Mouse (Mus musculus): ENCODE measurements at regions not wholly inside any gene's neighbourhood (a gene's known extent, or its start where the extent isn't known, plus 50 kb on each side); places are given as distances from the start of the nearest gene placed in this dataset.
A peak's percentile ranks its signal among the peaks of the same experiment; 100 is the strongest.

DNA sequence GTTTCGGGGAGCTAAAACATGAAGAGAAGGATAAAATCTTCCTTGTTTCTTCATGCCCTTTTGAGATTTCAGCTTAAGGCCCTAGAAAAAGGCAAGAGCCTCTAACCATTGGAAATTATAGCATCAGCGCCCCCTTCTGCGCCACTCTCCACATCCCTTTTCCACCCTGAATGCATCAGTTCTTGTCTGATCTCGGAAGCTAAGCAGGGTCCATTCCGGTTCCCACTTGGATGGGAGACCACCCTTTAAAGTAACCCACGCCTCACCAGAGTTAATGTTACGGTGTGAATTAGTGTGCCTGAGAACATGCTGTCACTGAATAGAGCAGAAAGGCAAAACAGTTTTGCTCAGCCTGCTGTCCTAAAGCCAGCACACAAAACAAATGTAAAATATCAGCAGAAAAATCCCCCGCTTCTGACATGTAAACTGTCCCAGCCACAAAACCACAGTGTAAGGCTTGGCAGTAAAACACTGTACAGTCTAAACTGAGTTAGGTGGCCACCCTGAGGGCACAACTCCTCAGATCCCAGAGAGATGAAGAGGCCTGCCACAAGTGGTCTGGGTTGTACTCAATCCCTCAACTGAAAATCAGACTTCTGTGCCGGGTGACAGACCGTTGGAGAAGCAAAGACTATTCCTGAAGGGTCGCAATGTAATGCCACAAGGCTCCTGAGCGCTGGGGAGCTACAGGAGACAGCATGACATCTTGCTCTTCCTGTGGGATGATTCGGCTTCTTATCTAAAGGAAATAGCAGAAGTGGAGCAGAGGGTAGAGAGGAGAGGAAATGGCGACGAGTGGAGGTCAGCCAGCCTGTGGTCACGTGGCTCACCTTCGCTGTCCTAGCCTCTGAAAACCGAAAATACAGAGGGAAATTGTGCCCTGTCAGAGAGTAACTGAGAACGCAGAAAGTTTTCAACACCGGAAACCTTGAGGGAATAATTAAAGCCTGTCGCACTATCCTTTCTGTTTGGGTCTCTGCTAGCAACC is 176.2 kb downstream of the Kctd12 start:
- H3K27me3 ChIP-seq (ENCODE audit: control insufficient read depth, insufficient read depth, insufficient read length): no peaks in the 10 kb centered on the region
- no peak for TF ChIP-seq MAX (IDR thresholded peaks at IDR 0.05; ENCODE audit: low read depth)
- TF ChIP-seq USF1 (IDR thresholded peaks at IDR 0.05; ENCODE audit: low read depth): peak; percentile 29
- H3K79me2 ChIP-seq (ENCODE audit: control insufficient read depth, insufficient read depth): no peaks in the 10 kb centered on the region
- H3K36me3 ChIP-seq (ENCODE audit: control insufficient read depth, insufficient read depth): no peaks in the 10 kb centered on the region
- no peak overlapping the region for H3ac ChIP-seq (ENCODE audit: control insufficient read depth, insufficient read length)
- peak overlapping the region; percentile 48 for H3K4me2 ChIP-seq (ENCODE audit: low read depth)
- H3K4me3 ChIP-seq: no peak overlapping the region

DNA sequence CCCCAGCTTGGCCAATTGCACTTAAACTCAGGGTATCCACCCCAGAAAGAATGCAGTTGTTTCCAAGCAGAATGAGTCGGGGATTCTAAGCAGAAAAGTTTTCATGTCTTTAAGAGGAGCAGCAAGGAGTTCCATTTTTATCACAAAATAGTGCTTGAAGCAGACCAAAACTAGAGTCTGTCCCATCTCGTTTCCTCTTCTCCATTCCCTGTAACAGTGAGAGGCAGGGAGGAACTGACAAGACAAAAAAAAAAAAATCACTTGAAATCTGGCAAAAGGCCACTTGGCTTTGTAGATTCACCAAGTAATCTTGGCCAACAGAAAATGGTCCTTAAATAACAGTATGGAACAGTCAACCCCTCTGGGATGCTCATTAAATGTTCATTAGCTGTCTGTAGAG is 186.8 kb downstream of the Kctd12 start:
- TF ChIP-seq MYOG (IDR thresholded peaks at IDR 0.05; ENCODE audit: control insufficient read depth in 1 of 3, insufficient read depth in 1 of 3, insufficient read length in 2 of 3, low read depth in 2 of 3) (no peak), MYOD1 (IDR thresholded peaks at IDR 0.05; ENCODE audit: control insufficient read depth in 1 of 3, insufficient read length in 2 of 3, low read depth in 2 of 3) (no peak), REST (IDR thresholded peaks at IDR 0.05; ENCODE audit: insufficient read depth, insufficient read length) (no peak), TCF3 (IDR thresholded peaks at IDR 0.05; ENCODE audit: insufficient read length, low read depth) (no peak), POLR2A (IDR thresholded peaks at IDR 0.05; ENCODE audit: insufficient read length, low read depth) (no peak), E2F4 (IDR thresholded peaks at IDR 0.05; ENCODE audit: insufficient read depth) (no peak), TCF12 (IDR thresholded peaks at IDR 0.05; ENCODE audit: insufficient read depth, poor library complexity, severe bottlenecking) (no peak), SRF (IDR thresholded peaks at IDR 0.05; ENCODE audit: control insufficient read depth, insufficient read length, low read depth) (no peak), MAX (IDR thresholded peaks at IDR 0.05; ENCODE audit: low read depth) (no peak), USF1 (IDR thresholded peaks at IDR 0.05; ENCODE audit: low read depth) (no peak), POLR2AphosphoS2 (IDR thresholded peaks at IDR 0.05; ENCODE audit: insufficient read length, low read depth) (no peak), CEBPB (IDR thresholded peaks at IDR 0.05; ENCODE audit: insufficient read depth, poor library complexity, severe bottlenecking) (no peak)
- no peaks in the 10 kb centered on the region for H3K36me3 ChIP-seq (ENCODE audit: control insufficient read depth, insufficient read depth)
- no peak overlapping the region for H3K4me3 ChIP-seq

GRCm38 (mm10) chr14:102794898-102795297 is 187.5 kb downstream of the Kctd12 start:
- Histone ChIP-seq H3K36me3 (ENCODE audit: control insufficient read depth, insufficient read depth) (no peaks in the 10 kb centered on the region), H3ac (ENCODE audit: control insufficient read depth, insufficient read length) (no peak overlapping the region), H3K4me3 (no peak overlapping the region), H3K4me2 (ENCODE audit: low read depth) (no peak overlapping the region), H3K79me2 (ENCODE audit: control insufficient read depth, insufficient read depth) (no peaks in the 10 kb centered on the region), H3K27me3 (ENCODE audit: control insufficient read depth, insufficient read depth, insufficient read length) (no peaks in the 10 kb centered on the region)
- TF ChIP-seq REST (IDR thresholded peaks at IDR 0.05; ENCODE audit: insufficient read depth, insufficient read length) (no peak), CEBPB (IDR thresholded peaks at IDR 0.05; ENCODE audit: insufficient read depth, poor library complexity, severe bottlenecking) (no peak), MYOD1 (IDR thresholded peaks at IDR 0.05; ENCODE audit: control insufficient read depth in 1 of 3, insufficient read length in 2 of 3, low read depth in 2 of 3) (no peak), MAX (IDR thresholded peaks at IDR 0.05; ENCODE audit: low read depth) (no peak), POLR2A (IDR thresholded peaks at IDR 0.05; ENCODE audit: insufficient read length, low read depth) (no peak), USF1 (IDR thresholded peaks at IDR 0.05; ENCODE audit: low read depth) (no peak), POLR2AphosphoS2 (IDR thresholded peaks at IDR 0.05; ENCODE audit: insufficient read length, low read depth) (no peak), MYOG (IDR thresholded peaks at IDR 0.05; ENCODE audit: control insufficient read depth in 1 of 3, insufficient read depth in 1 of 3, insufficient read length in 2 of 3, low read depth in 2 of 3) (no peak), SRF (IDR thresholded peaks at IDR 0.05; ENCODE audit: control insufficient read depth, insufficient read length, low read depth) (no peak), TCF12 (IDR thresholded peaks at IDR 0.05; ENCODE audit: insufficient read depth, poor library complexity, severe bottlenecking) (no peak), E2F4 (IDR thresholded peaks at IDR 0.05; ENCODE audit: insufficient read depth) (no peak), TCF3 (IDR thresholded peaks at IDR 0.05; ENCODE audit: insufficient read length, low read depth) (no peak)

More for the DNA sequence above, 186.8 kb downstream of the Kctd12 start:
- no peaks in the 10 kb centered on the region for H3K27me3 ChIP-seq (ENCODE audit: control insufficient read depth, insufficient read depth, insufficient read length)
- no peaks in the 10 kb centered on the region for H3K79me2 ChIP-seq (ENCODE audit: control insufficient read depth, insufficient read depth)
- H3K4me2 ChIP-seq (ENCODE audit: low read depth): no peak overlapping the region
- H3ac ChIP-seq (ENCODE audit: control insufficient read depth, insufficient read length): no peak overlapping the region

- H3ac ChIP-seq (ENCODE audit: control insufficient read depth, insufficient read length): no peak overlapping the region
- H3K79me2 ChIP-seq (ENCODE audit: control insufficient read depth, insufficient read depth): no peaks in the 10 kb centered on the region
- no peaks in the 10 kb centered on the region for H3K36me3 ChIP-seq (ENCODE audit: control insufficient read depth, insufficient read depth)
- no peak overlapping the region for H3K4me2 ChIP-seq (ENCODE audit: low read depth)
- no peak overlapping the region for H3K4me3 ChIP-seq
- no peak for TF ChIP-seq POLR2AphosphoS2 (IDR thresholded peaks at IDR 0.05; ENCODE audit: insufficient read length, low read depth)
- TF ChIP-seq REST (IDR thresholded peaks at IDR 0.05; ENCODE audit: insufficient read depth, insufficient read length): no peak
- TF ChIP-seq E2F4 (IDR thresholded peaks at IDR 0.05; ENCODE audit: insufficient read depth): no peak
- no peak for TF ChIP-seq TCF12 (IDR thresholded peaks at IDR 0.05; ENCODE audit: insufficient read depth, poor library complexity, severe bottlenecking)
- TF ChIP-seq MYOG (IDR thresholded peaks at IDR 0.05; ENCODE audit: control insufficient read depth in 1 of 3, insufficient read depth in 1 of 3, insufficient read length in 2 of 3, low read depth in 2 of 3): no peak
- no peak for TF ChIP-seq CEBPB (IDR thresholded peaks at IDR 0.05; ENCODE audit: insufficient read depth, poor library complexity, severe bottlenecking)
- no peak for TF ChIP-seq MYOD1 (IDR thresholded peaks at IDR 0.05; ENCODE audit: control insufficient read depth in 1 of 3, insufficient read length in 2 of 3, low read depth in 2 of 3)
- TF ChIP-seq MAX (IDR thresholded peaks at IDR 0.05; ENCODE audit: low read depth): no peak
- TF ChIP-seq TCF3 (IDR thresholded peaks at IDR 0.05; ENCODE audit: insufficient read length, low read depth): no peak
- no peak for TF ChIP-seq SRF (IDR thresholded peaks at IDR 0.05; ENCODE audit: control insufficient read depth, insufficient read length, low read depth)
- TF ChIP-seq USF1 (IDR thresholded peaks at IDR 0.05; ENCODE audit: low read depth): no peak
- TF ChIP-seq POLR2A (IDR thresholded peaks at IDR 0.05; ENCODE audit: insufficient read length, low read depth): no peak
- H3K27me3 ChIP-seq (ENCODE audit: control insufficient read depth, insufficient read depth, insufficient read length): no peaks in the 10 kb centered on the region
Measured at GRCm38 (mm10) chr14:102793753-102794152, 188.7 kb downstream of the Kctd12 start.

Data from myocyte (in vitro differentiated cells).